In genomic region chr13:51841541-51842115, GRCm38 (mm10) we compare ENCODE assay signal across 11 mouse cellular contexts. TPM values are rescaled to one million over a fixed set of nuclear protein-coding genes. Genes with fewer than 3 reads are reported as not detected.
DNase-seq lines count a peak whose midpoint lies in the region; ATAC-seq and TF ChIP-seq lines count a peak whose summit lies in the region.
"Had no signal": no experiment of that assay in that cellular context is flagged by ENCODE, and none has a peak within 500 bp of the region (broad histone marks: within the 10 kb centered on the region; RNA-seq: fewer than 3 reads in every experiment).

No protein-coding gene starts in this region.

- peak overlapping the region; percentile 49; the same call in 1 of the 2 replicates for H3K4me2 ChIP-seq in heart, embryonic 15.5 days
- peak overlapping the region; percentile 65 for H3K4me2 ChIP-seq in liver, embryonic 15.5 days

- H3K4me3 ChIP-seq in heart, embryonic 15.5 days = no peak overlapping the region
- H3K4me3 ChIP-seq in heart, adult 2 months = no peak overlapping the region
- H3K4me3 ChIP-seq in liver, embryonic 15.5 days (replicated peaks) = peak overlapping the region; percentile 26

- ATAC-seq in heart, embryonic 15.5 days (replicated peaks; ENCODE audit: insufficient number of reproducible peaks, insufficient read depth, low FRiP score, low read depth) = no peak
- peak; percentile 47 for ATAC-seq in erythroblast, adult 5-6 weeks (replicated peaks; ENCODE audit: low FRiP score, poor library complexity, severe bottlenecking)
- peak; percentile 69 for ATAC-seq in liver, embryonic 15.5 days (ENCODE audit: insufficient read depth)

- no peak overlapping the region for H3K9ac ChIP-seq in heart, embryonic 15.5 days
- no peak overlapping the region for H3K9ac ChIP-seq in heart, adult 2 months (ENCODE audit: low read depth, low read length)
- peak overlapping the region; percentile 32; the same call in 1 of the 2 replicates for H3K9ac ChIP-seq in liver, embryonic 15.5 days

- no peak for DNase-seq in heart, adult 2 months
- DNase-seq in MEL-GATA-1-ER (ENCODE audit: extremely low read depth, low read depth) = peak; percentile 86
- no peak for DNase-seq in layer of hippocampus, postnatal 14 days (ENCODE audit: low spot score in 2 of 2)
- DNase-seq in thymus, postnatal 0 days (ENCODE audit: low spot score) = no peak
- DNase-seq in lung, postnatal 36 days = no peak
- DNase-seq: heart, adult 11 months; kidney, postnatal 10 days; lung, adult 18-20 months had no signal

- TF ChIP-seq EP300 in heart, adult 2 months (IDR thresholded peaks at IDR 0.05; ENCODE audit: insufficient read depth, low read depth, low read length) = no peak

- H3K36me3 ChIP-seq in heart, embryonic 15.5 days = no peaks in the 10 kb centered on the region
- no peaks in the 10 kb centered on the region for H3K36me3 ChIP-seq in heart, adult 2 months (ENCODE audit: control insufficient read depth, insufficient read depth, low read length)
- no peaks in the 10 kb centered on the region for H3K36me3 ChIP-seq in liver, embryonic 15.5 days (replicated peaks)

- H3K4me1 ChIP-seq in heart, embryonic 15.5 days (replicated peaks) = peaks cover 21% of the 10 kb centered on the region
- peaks cover 5% of the 10 kb centered on the region for H3K4me1 ChIP-seq in heart, adult 2 months (ENCODE audit: control insufficient read depth, insufficient read depth, low read length)
- H3K4me1 ChIP-seq in liver, embryonic 15.5 days (replicated peaks) = peaks cover 68% of the 10 kb centered on the region

- intact Hi-C loops in heart, adult 2 months (cut with DNase I) = no loop called here

- H3K9me3 ChIP-seq in heart, embryonic 15.5 days (replicated peaks) = no peaks in the 10 kb centered on the region
- no peaks in the 10 kb centered on the region for H3K9me3 ChIP-seq in liver, embryonic 15.5 days (replicated peaks)

- H3K79me2 ChIP-seq in heart, adult 2 months (replicated peaks; ENCODE audit: control insufficient read depth, insufficient read depth, low read length) = no peaks in the 10 kb centered on the region

- H3K27ac ChIP-seq in heart, embryonic 15.5 days = no peak overlapping the region
- H3K27ac ChIP-seq in heart, adult 2 months = no peak overlapping the region
- H3K27ac ChIP-seq in liver, embryonic 15.5 days (replicated peaks) = peak overlapping the region; percentile 74

- TF ChIP-seq CTCF in heart, adult 2 months (IDR thresholded peaks at IDR 0.05) = no peak

- no peak for TF ChIP-seq POLR2A in heart, adult 2 months (IDR thresholded peaks at IDR 0.05; ENCODE audit: insufficient read depth, low read depth, low read length)

- 33% methylated on average over 12 of the region's 12 CpGs for WGBS in heart, embryonic 15.5 days
- 66% methylated on average over 12 of the region's 12 CpGs for WGBS in heart, adult 2 months
- WGBS in liver, embryonic 15.5 days (ENCODE audit: insufficient replicate concordance) = 9% methylated on average over 12 of the region's 12 CpGs

- peaks cover 22% of the 10 kb centered on the region for H3K27me3 ChIP-seq in heart, embryonic 15.5 days
- H3K27me3 ChIP-seq in heart, adult 2 months (ENCODE audit: control insufficient read depth, insufficient read depth, low read length) = no peaks in the 10 kb centered on the region
- H3K27me3 ChIP-seq in liver, embryonic 15.5 days = peaks cover 14% of the 10 kb centered on the region

RNA-seq across cellular contexts. Expression of gene Gadd45g, which starts 4.8 kb away (rescaled TPM):
- polyA plus RNA-seq in heart, embryonic 15.5 days (2015; fragmentation: Nextera tagmentation; extraction: Ambion mirVana) = 47.3 and 49.1 TPM in 2 replicates
- 10 to 100 TPM in 1 of 2 experiments, 1 to 10 TPM in 1; 8.2 to 19.0 TPM for total RNA-seq in heart, adult 2 months (2021)
- 19.7 and 24.3 TPM in 2 replicates for polyA plus RNA-seq in heart, adult 2 months (2012; rRNA removed)
- total RNA-seq in erythroblast, adult 5-6 weeks (2015; ENCODE audit: low replicate concordance) = not detected in 2 replicates
- total RNA-seq in erythroblast, adult 5-6 weeks (2017; ENCODE audit: low replicate concordance) = 1.2 and 4.2 TPM in 2 replicates
- 13.3 and 14.0 TPM in 2 replicates for polyA plus RNA-seq in liver, embryonic 15.5 days (2015; fragmentation: Nextera tagmentation; extraction: Ambion mirVana)
- 10 to 100 TPM; 24.0 to 27.8 TPM for total RNA-seq in layer of hippocampus, postnatal 14 days (2021)
- polyA plus RNA-seq in thymus, postnatal 0 days (2015; fragmentation: Nextera tagmentation; extraction: Ambion mirVana) = 14.2 and 16.1 TPM in 2 replicates

RNA-seq across cellular contexts. Expression of gene Sema4d, which starts 48.1 kb away (rescaled TPM):
- 14.7 and 19.8 TPM in 2 replicates for polyA plus RNA-seq in heart, embryonic 15.5 days (2015; fragmentation: Nextera tagmentation; extraction: Ambion mirVana)
- 10 to 100 TPM; 52.2 to 67.6 TPM for total RNA-seq in heart, adult 2 months (2021)
- 51.7 and 52.2 TPM in 2 replicates for polyA plus RNA-seq in heart, adult 2 months (2012; rRNA removed)
- total RNA-seq in erythroblast, adult 5-6 weeks (2015; ENCODE audit: low replicate concordance) = 14.8 and 18.8 TPM in 2 replicates
- total RNA-seq in erythroblast, adult 5-6 weeks (2017; ENCODE audit: low replicate concordance) = 6.5 and 7.1 TPM in 2 replicates
- polyA plus RNA-seq in liver, embryonic 15.5 days (2015; fragmentation: Nextera tagmentation; extraction: Ambion mirVana) = 3.8 and 4.6 TPM in 2 replicates
- 100 to 1,000 TPM; 154 to 165 TPM for total RNA-seq in layer of hippocampus, postnatal 14 days (2021)
- polyA plus RNA-seq in thymus, postnatal 0 days (2015; fragmentation: Nextera tagmentation; extraction: Ambion mirVana) = 55.9 and 58.5 TPM in 2 replicates
